Mouse (Mus musculus) kidney, adult 11 months (tissue): ENCODE measurements around the gene Sema4c.
A peak's percentile ranks its signal among the peaks of the same experiment; 100 is the strongest.

Experiments
- DNase-seq: peaks from one replicate; pipeline ENCODE4 v3.0.0; 2022

Sema4c gene

DNA sequence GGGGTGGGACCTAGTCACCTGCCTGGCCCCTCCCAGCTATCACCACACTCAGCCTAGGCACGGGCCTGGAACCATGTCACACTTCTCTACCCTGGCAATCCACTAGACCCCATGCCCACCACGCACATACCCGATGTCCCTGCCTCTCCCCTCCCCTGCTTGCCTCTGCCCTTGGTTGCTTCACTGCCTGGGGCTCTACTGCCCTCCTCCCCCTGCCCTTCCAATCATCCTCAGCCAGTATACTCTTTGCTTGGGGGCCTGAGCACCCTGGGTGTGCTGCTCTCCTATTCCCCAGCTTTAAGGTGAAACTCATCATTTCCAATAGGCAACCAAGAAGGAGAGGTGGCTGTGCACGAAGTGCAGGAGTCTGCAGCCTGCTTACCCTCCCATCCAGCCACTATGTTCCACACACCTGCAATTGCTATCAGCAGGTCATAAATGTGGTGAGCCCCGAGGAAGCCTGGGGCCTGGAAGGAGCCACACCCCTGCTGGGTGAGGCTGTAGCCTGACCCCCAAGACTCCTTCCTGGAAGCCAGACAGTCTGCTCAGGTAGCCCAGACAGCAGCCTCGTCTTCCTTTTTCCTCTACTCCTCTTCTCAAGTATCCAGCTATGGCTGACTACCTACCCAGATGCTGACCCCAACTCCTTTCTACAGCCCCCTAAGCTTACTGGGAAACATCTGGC is 19.0 kb upstream of the Sema4c start:
- DNase-seq = no peak

DNA sequence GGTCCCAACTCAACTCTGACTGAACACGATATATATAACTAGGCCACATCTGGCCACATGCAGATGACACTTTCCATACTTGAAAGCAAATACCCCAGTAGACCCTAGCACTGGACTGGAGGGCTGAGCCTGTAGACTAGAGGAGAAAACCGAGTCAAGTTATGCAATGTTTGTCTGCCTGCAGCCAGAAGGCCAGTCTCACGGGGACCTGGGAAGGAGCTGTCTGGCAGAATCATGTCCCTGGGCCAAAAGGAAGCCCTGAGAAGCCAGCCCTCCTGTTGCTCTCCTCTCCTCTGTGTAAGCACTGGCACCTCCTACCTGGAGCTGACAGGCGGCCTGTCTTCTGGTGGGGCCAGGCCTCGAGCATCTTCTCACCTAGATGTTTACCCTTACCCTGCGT is 17.2 kb upstream of the Sema4c start:
- no peak for DNase-seq

DNA sequence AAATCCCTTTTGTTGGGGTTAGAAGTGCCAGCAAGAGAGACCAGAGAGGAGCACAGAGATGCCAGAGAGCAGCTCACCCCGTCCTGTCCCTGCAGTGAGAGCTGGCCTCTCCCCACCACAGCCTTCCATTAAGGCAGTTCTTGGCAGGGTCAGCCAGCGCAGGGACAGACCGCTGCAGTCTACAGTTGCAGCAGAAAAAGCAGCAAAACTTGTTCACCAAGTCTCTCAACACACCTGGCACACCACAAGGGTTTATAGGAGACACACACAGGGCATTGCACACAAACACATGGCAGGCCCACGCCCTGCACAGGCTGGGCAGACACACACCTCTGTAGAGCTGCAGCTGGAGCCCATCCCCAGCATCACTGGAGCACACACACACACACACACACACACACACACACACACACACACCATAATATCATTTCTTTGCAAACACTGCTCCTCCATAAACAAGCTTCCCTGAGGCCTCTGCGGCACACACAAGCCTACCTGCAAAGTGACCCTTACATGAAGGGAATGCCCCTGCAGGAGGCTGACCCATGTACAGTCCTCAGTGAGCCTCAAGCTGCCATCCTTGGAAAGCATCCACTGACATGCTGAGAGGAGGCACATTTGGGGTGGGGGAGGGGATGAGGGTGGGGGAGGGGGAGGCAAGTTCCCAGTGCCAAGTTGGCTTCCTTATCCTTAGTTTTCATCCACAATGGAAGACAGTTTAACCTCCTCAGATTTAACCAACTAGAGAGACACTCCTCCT is 16.2 kb upstream of the Sema4c start:
- no peak for DNase-seq

DNA sequence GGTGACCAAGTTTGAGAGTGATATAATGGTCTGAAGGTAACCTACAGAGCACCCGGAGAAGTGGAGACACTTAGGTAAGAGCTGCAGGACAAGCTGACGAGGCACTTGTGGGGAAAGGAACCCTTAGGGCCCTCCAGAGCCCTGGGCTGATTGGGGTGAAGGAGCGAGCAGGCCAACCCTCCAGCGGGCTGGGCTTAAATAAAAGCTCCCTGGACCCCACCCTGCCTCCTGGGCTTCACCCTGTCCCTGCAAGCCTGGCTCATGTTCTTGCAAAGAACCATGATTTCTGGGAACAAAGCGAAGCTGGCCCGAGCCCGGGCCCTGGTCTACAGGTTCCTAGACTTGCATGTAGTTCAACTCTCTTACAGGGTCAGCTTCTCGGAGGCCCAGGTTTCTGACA is 15.4 kb upstream of the Sema4c start:
- DNase-seq = no peak

DNA sequence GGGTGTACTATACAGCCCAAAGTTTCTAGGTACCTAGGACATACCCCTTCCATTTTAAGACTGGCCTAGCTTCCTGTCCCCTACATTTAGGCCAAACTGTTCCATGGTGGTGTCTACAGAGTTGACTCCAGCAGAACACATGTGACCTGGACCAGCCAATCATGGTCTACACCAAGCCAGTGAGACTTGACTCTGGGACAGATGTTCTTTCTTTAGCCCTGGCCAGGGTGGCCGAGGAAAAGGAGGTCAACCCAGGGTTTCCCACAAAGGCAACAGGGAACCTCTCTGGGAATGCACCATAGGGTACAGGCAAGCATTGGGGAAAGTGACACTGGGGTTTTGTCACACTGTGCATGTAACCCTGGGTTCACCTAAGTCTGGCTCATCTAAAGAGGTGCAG is 14.6 kb upstream of the Sema4c start:
- no peak for DNase-seq

DNA sequence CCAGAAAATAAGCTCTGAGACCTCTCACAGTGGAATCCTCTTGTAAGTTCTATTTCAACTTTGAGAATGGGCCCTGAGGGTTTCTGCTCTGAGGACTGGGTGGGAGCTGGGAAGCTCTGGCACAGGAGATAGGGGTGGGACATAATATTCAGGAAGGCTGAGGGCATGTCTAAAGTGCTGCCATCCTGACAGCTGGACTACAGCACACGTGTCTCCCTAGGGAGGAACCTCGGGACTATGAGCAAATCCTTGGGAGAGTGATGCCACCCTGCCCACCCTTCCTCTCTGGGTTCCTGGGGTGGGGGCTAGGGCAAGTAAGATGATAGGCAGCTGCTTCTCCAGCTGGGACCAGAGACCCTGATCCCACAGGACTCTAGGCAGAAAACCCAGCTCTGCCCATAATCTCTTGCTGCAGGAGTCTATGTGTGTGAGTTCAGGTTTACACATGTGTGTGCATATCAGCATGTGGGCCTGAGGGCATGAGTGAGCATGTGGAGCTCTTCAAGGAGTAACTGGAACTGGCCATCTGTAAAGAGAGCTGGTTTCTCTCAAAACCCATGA is 14.1 kb upstream of the Sema4c start:
- DNase-seq = no peak

DNA sequence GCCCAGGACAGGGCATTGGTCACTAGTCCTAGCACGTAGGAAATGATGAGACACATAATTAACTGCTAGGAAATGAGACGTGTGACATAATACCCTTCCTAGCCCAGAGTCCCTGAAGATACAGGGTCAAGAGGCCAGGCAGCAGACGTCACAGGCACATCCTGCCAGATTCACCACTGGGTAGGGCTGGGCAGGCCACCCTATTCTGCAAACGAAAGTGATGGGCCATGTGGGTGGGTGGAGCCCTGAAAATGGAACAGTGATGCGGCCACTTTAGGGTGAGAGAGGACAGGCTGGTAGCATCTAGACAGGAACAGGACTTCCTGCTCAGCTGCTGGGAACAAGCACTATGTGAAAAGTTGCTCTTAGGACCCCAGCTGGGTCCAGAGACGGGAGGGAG is 13.5 kb upstream of the Sema4c start:
- DNase-seq = peak; percentile 83

DNA sequence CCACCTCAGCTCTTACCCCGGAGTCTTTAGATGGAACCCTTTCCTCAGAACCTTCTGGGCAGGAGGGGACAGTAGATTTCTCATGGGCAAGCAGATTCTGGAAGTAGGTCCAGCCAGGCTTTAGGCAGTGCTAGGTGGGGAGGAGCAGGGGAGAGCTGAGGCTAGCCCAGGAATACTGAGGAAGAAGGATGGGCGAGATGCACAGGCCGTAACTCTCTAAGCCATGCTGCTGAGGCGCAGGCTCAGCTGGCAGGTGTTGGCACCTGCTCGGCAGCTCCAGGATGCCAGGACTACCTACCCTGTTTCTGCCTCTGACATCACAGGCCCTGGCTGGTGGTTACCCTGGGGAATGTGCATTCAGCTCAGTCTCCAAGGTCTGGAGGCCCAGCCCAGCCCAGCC is 12.2 kb upstream of the Sema4c start:
- DNase-seq = no peak

DNA sequence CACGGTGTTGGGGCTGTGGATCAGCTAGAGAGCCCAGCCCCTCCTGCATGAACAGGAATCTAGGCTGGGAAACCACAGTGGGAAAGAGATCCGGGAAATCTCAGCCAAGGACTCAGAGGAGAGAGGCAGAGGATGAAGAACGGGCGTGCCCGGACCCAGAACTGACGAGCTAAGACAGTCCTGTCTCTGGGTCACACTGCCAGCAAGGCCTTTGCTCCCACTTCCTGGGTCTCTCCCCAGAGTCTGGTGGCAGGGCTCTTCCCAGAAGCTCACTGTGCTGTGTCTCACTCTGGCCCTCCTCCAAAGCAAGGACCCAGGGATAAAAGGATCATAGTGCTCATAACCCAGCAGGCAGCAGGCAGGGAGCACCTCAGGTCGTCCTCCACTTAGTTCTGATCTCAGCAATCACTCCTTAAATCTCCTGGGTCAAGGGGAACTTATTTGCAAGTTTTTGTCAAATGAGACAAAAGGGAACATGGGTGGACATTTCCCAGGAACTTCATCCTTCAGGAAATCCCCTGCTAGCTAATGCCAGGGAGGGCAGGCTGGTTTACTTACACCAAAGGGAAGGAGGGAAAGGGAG is 11.6 kb upstream of the Sema4c start:
- no peak for DNase-seq

DNA sequence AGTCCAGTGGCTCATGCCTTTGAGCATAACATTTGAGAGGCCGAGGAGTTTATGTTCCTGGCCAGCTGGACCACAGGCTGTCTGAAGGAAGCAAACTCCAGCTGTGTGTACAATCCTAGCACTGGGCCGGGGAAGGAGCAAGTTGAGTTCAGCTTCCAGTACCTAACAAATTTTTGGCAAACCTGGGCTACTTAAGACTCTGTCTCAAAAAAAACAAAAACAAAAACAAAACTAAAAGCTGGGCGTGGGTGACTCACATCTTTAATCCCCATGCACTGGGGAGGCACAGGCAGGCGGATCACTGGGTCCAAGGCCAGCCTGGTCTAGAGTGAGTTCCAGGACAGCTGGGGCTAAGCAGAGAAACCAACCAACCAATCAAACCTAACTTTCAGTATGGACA is 10.6 kb upstream of the Sema4c start:
- no peak for DNase-seq

DNA sequence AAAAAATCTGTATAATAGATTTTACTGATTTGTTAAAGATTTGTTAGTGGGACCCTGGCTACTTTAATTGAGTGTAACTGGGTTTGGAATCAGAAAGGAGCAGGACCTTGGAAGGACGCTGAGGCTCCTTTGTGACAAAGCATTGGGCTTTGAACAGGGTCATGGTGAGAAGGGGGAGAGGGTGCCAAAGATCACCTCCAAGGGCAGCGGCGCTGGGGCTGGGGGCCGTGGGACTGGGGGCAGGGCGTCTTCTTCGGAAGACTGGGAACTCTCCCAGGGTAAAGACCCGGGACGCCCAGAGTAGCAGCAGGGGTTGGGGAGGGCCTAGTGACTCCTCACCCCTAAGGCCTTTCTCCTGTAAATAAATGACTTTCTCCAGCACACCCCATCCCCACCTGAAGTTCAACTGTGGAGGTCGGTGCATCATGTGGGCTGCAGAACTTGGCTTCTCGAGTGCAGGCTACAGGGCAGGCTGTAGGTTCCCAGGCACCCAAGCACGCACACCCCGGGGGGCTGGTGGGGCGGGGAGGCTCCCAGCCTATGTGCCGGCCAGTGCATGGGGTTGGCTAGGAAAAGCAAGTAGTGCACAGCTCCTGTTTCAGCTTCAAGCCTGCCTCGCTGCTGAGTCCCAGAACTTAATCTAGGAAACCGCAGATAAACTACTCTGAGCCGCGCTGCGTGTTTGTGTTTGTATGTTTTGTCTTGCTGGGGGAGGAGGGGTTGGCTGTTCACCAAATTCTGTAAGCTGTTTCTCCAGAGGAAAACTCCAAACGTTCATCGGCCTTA is 9.9 kb upstream of the Sema4c start:
- DNase-seq = no peak

DNA sequence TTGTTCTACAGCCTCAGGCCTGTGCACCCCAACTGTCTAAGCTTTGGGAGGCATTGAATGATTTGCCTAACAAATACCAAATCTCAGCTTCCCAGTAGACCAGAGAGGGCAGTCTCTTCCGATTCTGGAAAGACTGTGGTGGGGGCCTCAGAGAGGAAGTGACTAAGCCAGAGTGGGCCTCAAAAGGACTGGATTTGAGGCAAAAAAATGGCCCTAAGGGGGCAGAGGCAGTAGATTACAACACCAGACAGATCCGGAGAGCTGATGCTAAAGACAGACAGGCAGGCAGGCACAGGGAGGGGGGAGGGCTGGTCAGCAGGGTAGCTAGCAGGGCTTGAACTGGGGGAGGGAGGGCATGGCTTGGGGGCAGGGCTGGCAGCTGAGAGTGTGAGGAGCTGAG is 8.3 kb upstream of the Sema4c start:
- no peak for DNase-seq

DNA sequence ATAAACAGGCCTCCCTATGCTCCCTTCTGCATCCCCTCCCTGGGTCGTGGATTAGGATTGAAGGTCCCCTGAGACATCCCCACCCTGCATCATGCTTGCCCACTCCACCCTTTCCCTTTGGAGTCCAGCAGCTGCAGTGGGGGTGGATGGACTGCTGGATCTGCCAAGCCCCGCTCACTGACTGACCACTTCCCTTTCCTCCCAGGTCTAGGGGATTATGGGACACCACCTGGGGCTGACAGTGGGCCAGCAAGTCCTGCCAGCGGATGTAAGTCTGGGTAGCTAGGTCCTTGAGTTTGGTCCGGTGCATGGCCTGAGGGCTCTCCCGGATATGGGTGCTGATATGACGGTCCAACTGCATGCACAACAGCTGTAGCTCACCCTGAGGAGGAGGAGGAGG is 6.0 kb upstream of the Sema4c start:
- peak; percentile 54 for DNase-seq

DNA sequence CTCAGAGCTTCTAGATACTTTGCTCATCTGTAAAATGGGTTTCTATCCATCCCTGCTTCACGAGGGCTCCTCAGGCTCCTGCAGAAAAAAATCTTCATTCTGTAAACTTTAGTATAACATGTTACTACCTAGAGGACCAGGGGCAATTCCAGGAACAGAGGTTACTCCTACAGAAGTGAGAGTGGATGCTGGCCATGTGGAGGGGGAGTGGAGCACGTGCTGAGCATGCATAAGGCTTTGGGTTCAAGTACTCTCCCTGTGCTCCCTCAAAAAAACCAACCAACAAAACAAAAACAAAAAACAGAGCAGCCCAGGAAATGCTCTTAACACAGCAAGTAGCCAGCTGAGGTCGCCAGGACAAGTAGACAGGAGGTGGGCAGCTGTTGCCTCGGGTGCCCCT is 5.5 kb upstream of the Sema4c start:
- no peak for DNase-seq

DNA sequence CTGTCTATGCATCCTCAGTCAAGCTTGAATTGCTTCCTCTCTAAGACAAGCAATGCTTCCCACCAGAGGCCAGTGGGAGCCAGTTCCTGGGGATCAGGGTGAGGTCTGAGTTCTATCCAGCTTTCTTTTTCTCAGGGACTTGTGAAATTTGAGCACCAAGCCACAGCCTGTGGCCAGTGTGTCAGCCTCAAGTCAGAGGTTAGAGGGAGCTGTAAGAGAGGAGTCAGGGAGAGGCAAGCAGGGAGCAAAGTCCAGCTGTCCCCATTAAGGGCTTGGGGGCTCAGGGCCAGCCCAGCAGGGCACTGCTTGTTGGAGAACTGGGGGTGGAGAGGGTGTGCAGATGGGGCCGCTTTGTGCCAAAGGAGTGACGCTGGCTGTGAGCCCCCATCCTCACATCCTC is 5.0 kb upstream of the Sema4c start:
- no peak for DNase-seq

DNA sequence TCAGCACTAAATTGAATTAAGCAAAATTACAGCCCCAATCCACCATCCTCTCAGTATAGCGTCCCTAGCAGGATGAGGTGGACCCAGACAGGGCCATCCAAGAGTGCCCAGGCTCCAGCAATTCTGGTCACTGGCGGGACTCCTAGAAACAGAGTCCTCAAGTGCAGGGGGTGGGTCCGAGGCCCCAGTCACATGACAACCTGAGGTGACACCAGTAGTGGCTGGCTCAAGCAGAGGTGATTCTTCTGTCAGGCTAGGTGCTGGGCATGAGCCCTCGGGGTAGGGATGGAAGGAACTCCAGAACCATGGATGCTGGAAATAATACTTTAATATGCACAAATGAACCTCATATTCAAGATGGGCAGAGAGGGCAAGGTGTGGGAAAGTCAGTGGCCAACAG is 4.2 kb upstream of the Sema4c start:
- DNase-seq = no peak

DNA sequence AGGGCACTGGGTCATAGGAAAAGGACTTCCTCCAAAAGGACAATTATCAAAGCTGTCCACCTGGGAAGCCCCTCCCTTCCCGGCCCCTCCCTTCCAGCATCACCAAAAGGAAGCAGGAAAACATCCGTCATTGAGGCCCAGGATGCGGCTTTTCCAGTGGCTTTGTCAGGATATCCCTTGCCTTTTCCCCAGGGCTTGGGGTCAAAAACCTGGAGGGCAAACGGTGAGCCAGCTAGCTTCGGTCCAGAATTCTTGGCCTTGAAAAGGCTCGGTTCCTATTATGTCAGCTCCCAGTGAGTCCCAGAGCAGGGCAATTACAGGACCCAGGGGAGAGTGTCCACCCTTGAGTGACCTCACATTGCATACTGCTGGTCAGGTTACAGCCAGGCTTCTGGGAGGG is 2.8 kb upstream of the Sema4c start:
- DNase-seq = peak; percentile 75

DNA sequence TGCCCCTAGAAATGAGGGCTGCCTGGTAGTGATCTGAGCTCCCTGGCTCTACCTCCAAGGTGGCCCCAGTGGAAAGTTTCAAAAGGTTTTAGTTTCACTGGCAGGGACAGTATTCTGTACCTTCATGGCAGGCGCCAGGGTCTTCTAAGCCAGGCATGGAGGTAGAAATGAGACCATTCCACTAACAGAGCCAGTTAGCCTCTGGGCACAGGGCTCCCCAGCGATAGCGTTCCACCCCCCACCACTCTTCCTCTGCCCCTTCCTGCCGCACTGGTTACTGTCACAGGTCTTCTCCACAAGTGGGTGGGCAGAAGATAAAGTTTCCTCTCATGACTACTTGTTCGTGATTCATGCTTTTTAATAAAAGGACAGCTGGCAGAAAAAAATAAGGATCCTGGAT is 1.7 kb upstream of the Sema4c start:
- DNase-seq = no peak

DNA sequence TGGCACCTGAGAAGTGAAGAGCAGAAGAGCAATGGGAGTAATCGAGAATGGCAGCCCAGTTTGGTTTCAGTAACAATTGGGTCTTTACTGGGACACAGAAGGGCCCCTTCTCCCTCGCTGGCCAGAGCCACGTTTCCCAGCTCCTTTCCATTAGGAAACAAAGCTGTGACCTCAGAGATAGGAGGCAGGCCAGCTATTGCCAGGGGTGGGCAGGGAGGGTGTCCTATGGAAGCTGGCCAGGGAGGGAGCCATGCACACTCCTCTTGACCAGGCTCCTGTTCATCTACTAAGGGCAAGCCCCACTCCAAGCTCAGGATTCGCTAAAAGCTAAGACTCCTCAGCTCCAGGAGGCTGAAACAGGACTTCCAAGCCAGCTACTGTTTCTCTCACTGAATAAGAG is 1.1 kb upstream of the Sema4c start:
- DNase-seq = no peak

DNA sequence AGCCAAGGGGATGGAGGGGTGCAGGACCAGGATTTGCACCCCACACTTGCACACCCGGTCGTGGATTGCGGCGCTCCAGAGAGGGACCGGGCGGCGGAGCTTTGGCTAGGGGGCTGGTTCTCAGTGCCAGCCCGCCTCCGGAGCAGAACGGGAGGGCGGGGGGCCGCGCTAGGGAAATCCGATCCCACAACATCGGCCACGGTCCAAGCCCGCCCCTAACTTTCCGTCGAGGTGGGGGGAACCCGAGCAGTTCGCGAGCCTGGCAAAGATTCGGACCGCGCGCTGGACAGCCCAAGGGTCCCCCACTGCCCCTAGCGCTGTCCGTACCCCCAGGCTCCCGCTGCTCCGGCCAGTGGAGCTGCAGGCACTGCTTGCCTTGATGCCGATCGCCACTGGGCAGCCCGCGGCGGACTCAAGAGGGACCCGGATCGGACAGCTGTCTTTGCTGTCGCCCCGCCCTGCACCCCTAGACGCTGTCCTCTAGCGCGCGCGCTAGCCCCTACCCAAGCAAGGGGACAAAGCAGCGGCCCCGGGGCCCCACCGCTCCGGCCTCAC is 615 bp downstream of the Sema4c start:
- DNase-seq = peak; percentile 71

DNA sequence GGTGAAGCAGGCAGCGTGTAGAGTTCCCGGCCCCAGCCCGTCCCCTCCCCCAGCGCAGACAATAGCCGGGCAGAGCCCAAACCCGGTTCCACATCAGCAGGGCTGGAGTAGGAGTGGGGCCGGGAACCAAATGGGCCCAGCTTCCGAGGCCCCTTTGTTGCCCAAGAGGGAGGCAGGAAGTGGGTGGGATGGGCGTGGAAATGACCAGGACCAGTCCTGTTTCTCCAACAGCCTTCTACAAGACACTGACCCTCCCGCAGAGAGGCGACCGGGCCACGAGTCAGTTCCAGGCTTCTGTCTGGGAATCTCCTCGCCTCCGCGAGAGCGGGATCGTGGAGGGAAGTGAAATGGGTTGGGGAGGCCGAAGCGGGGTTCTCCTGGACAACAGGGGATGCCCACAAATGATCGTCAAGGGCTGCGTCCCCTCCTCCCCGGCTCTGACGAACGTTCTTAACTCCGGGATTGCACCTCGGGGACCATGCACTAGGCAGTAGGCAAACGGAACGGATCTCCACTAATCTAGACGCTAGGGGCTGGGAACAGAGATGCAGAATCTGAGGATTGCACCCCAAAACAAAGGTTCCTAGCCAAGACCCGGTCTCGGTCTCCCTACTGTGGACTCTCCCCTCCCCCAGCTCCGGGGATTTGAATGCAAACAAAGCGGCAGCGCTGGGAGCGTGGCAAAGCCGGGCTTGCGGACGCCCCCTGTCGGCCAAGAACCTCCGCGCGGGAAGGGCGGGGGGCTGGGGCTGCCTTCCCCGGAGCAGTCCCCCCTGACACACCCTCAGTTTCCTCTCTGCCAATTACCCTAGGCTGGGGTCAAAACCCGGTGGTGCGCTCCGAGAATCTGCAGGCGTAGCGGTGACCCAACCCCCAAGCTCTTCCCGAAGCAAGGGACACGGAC is 1.3 kb downstream of the Sema4c start:
- peak; percentile 84 for DNase-seq
